Comparison of ENCODE assay signal across 9 mouse cellular contexts in genomic region chr19:21785132-21785528, GRCm38 (mm10). TPM values are rescaled to one million over a fixed set of nuclear protein-coding genes. Genes with fewer than 3 reads are reported as not detected.
DNase-seq lines count a peak whose midpoint lies in the region; ATAC-seq and TF ChIP-seq lines count a peak whose summit lies in the region.
"Had no signal": no experiment of that assay in that cellular context is flagged by ENCODE, and none has a peak within 500 bp of the region (broad histone marks: within the 10 kb centered on the region; RNA-seq: fewer than 3 reads in every experiment).

No protein-coding gene starts in this region.

- H3K27me3 ChIP-seq in lung, embryonic 15.5 days = no peaks in the 10 kb centered on the region
- no peaks in the 10 kb centered on the region for H3K27me3 ChIP-seq in forebrain, embryonic 11.5 days (ENCODE audit: control insufficient read depth, insufficient read depth, low read length)
- H3K27me3 ChIP-seq in stomach, postnatal 0 days (ENCODE audit: control insufficient read depth, insufficient read depth, low read length) = no peaks in the 10 kb centered on the region

- no peak for DNase-seq in lung, postnatal 36 days
- peak; percentile 83 for DNase-seq in forebrain, embryonic 11.5 days (ENCODE audit: low spot score)
- DNase-seq in stomach, postnatal 0 days (ENCODE audit: low spot score) = peak; percentile 57
- no peak for DNase-seq in right cerebral cortex, postnatal 36 days (ENCODE audit: low spot score in 2 of 2)
- no peak for DNase-seq in right cerebral cortex, postnatal 4 days
- no peak for DNase-seq in spleen, postnatal 14 days (ENCODE audit: low spot score in 2 of 2)

- TF ChIP-seq CTCF in stomach, postnatal 0 days (IDR thresholded peaks at IDR 0.05; ENCODE audit: low read depth) = no peak

- 22% methylated on average over 3 of the region's 3 CpGs for WGBS in lung, embryonic 15.5 days
- 4% methylated on average over 3 of the region's 3 CpGs for WGBS in forebrain, embryonic 11.5 days
- whole genome bisulfite sequencing in stomach, postnatal 0 days = 43% methylated on average over 3 of the region's 3 CpGs

- no peak overlapping the region for H3K4me3 ChIP-seq in lung, embryonic 15.5 days
- H3K4me3 ChIP-seq in forebrain, embryonic 11.5 days (ENCODE audit: low read depth, low read length) = peak overlapping the region; percentile 18; the same call in 1 of the 2 replicates
- H3K4me3 ChIP-seq in stomach, postnatal 0 days (ENCODE audit: low read depth, low read length) = no peak overlapping the region
- H3K4me3 ChIP-seq: erythroblast, embryonic 14.5 days had no signal

- no peak overlapping the region for H3K9ac ChIP-seq in lung, embryonic 15.5 days
- H3K9ac ChIP-seq in forebrain, embryonic 11.5 days (ENCODE audit: low read length) = peak overlapping the region; percentile 66; the same call in 1 of the 2 replicates
- 0 out of 2 replicates have a peak overlapping the region, but pooled peaks have one; percentile 23 for H3K9ac ChIP-seq in stomach, postnatal 0 days (ENCODE audit: low read length)

- ATAC-seq in lung, embryonic 15.5 days (ENCODE audit: borderline replicate concordance, extremely low read depth, low FRiP score, low TSS enrichment) = 0 out of 2 replicates have a peak, but pooled peaks have one; percentile 24
- peak; percentile 47 for ATAC-seq in forebrain, embryonic 11.5 days (replicated peaks; ENCODE audit: low FRiP score)
- peak; percentile 71 for ATAC-seq in megakaryocyte, adult 5-6 weeks (ENCODE audit: poor library complexity, severe bottlenecking)
- peak; percentile 39 for ATAC-seq in stomach, postnatal 0 days (ENCODE audit: low FRiP score, low TSS enrichment)

- H3K4me2 ChIP-seq in lung, embryonic 15.5 days = no peak overlapping the region
- H3K4me2 ChIP-seq in forebrain, embryonic 11.5 days (ENCODE audit: low read depth, low read length, severe bottlenecking) = peak overlapping the region; percentile 46
- H3K4me2 ChIP-seq in stomach, postnatal 0 days (replicated peaks; ENCODE audit: low read depth) = 0 out of 2 replicates have a peak overlapping the region, but pooled peaks have one; percentile 25

- no peak for TF ChIP-seq EP300 in stomach, postnatal 0 days (optimal IDR thresholded peaks at IDR 0.05)

- no peaks in the 10 kb centered on the region for H3K36me3 ChIP-seq in lung, embryonic 15.5 days
- no peaks in the 10 kb centered on the region for H3K36me3 ChIP-seq in forebrain, embryonic 11.5 days (ENCODE audit: control insufficient read depth, insufficient read depth, low read length)
- H3K36me3 ChIP-seq in stomach, postnatal 0 days (ENCODE audit: control insufficient read depth, insufficient read depth, low read length) = no peaks in the 10 kb centered on the region

- H3K9me3 ChIP-seq in lung, embryonic 15.5 days = no peaks in the 10 kb centered on the region
- H3K9me3 ChIP-seq in forebrain, embryonic 11.5 days (ENCODE audit: control insufficient read depth, low read length) = no peaks in the 10 kb centered on the region
- H3K9me3 ChIP-seq in stomach, postnatal 0 days (ENCODE audit: control insufficient read depth, low read length) = no peaks in the 10 kb centered on the region

- no peak overlapping the region for H3K27ac ChIP-seq in lung, embryonic 15.5 days
- peak overlapping the region; percentile 99 for H3K27ac ChIP-seq in forebrain, embryonic 11.5 days (ENCODE audit: low read depth, low read length)
- H3K27ac ChIP-seq in stomach, postnatal 0 days (replicated peaks) = no peak overlapping the region; the same call in 1 of the 2 replicates

- peaks cover 35% of the 10 kb centered on the region for H3K4me1 ChIP-seq in lung, embryonic 15.5 days
- peaks cover 47% of the 10 kb centered on the region for H3K4me1 ChIP-seq in forebrain, embryonic 11.5 days (replicated peaks; ENCODE audit: control insufficient read depth, insufficient read depth, low read length)
- H3K4me1 ChIP-seq in stomach, postnatal 0 days (replicated peaks; ENCODE audit: control insufficient read depth, insufficient read depth) = peaks cover 2% of the 10 kb centered on the region; the same call in 1 of the 2 replicates

RNA-seq across cellular contexts. Expression of gene Cemip2, which starts 7.0 kb away (rescaled TPM):
- 29.4 and 32.3 TPM in 2 replicates for polyA plus RNA-seq in lung, embryonic 15.5 days (2015; fragmentation: Nextera tagmentation; extraction: Ambion mirVana)
- 75.4 and 77.2 TPM in 2 replicates for polyA plus RNA-seq in forebrain, embryonic 11.5 days (2014; fragmentation: Nextera tagmentation; extraction: Ambion mirVana)
- total RNA-seq in megakaryocyte, adult 5-6 weeks (2015) = 8.1 and 9.0 TPM in 2 replicates
- total RNA-seq in megakaryocyte, adult 5-6 weeks (2017) = 16.0 and 19.3 TPM in 2 replicates
- polyA plus RNA-seq in stomach, postnatal 0 days (2015; fragmentation: Nextera tagmentation; extraction: Ambion mirVana) = 5.5 and 5.8 TPM in 2 replicates

Comparison
In these comparisons a context has a peak if more than half of its experiments do, and no peak if none do; other contexts are left out.
1. DNase-seq: peak in forebrain, embryonic 11.5 days (single experiment) and stomach, postnatal 0 days (single experiment); none in lung, postnatal 36 days (single experiment), right cerebral cortex, postnatal 36 days (0 of 2), right cerebral cortex, postnatal 4 days (single experiment) and spleen, postnatal 14 days (0 of 2).
2. Peak in every context shown above with its lines, with median percentiles within 50 percentile points of each other: ATAC-seq.